Mouse (Mus musculus) liver, adult 2 months (tissue): ENCODE measurements around the gene Nudt3.

Source experiments
- CTCF ChIP-seq: fragments of 200-500 bp; IDR thresholded peaks from 2 replicates; pipeline ENCODE4 v1.5.1; 2011; ENCODE audit warnings: low read depth, low read length, control low read depth
- POLR2A ChIP-seq: fragments of 200-500 bp; IDR thresholded peaks from 2 replicates; pipeline ENCODE4 v1.6.1; 2011; ENCODE audit warnings: low read length, control low read depth; ENCODE audit not compliant: insufficient read depth; ENCODE audit errors: extremely low read depth

- TF ChIP-seq POLR2A (no peak), CTCF (no peak)
Measured at GRCm38 (mm10) chr17:27558845-27559244, 64.5 kb downstream of the Nudt3 start.
